Mouse (Mus musculus) left cerebral cortex, postnatal 36 days (tissue): ENCODE results near the gene Chrd. TPM values are rescaled to one million over a fixed set of nuclear protein-coding genes. Genes with fewer than 3 reads are reported as not detected.

Experiments used
- DNase-seq, 2 experiments: peaks; one replicate each; pipeline ENCODE4 v3.0.0; 2021 to 2022; ENCODE audit warnings: low spot score in 2 of 2, mixed read lengths in 1 of 2
- intact Hi-C: fragments of 180-260 bp; cut with DNase I; formaldehyde crosslinking; loops from one replicate; pipeline ENCODE4 v1.15.1; 2025
- total RNA-seq, 2 experiments: library from RNA; stranded (reverse); gene quantifications; 2 replicates each; pipeline ENCODE4 v1.2.3; 2021

Chrd gene
- total RNA-seq, 2 experiments from 2014 or later, result 33.6 to 46.4 TPM

GRCm38 (mm10) chr16:20726384-20726783 is 6.5 kb upstream of the Chrd start:
- no peak for DNase-seq
- intact Hi-C loops, result no loop called here

GRCm38 (mm10) chr16:20730293-20730711 is 2.6 kb upstream of the Chrd start:
- no peak for DNase-seq
- intact Hi-C loops, result no loop called here

DNA sequence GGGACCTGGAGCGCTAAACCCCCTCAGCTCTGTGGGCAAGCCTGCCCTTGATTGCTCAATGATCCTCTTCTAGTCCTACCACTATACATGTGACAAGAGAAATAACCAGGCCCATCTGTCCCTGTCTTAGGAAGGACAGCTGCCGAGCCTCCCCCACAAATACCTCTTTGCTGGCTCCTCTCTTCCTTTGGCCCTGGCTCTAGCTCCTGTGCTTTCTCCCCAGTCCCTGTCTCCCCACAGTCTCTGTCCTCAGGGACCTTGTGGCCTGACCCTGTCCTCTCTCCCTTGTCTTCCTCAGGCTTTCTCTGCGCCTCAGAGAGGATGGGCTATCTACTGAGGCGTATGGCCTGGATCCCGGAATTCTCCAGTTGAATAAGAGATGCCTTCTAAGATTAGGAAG is 1.2 kb upstream of the Chrd start:
- intact Hi-C loops, result no loop called here

GRCm38 (mm10) chr16:20732251-20732924 is 539 bp upstream of the Chrd start:
- intact Hi-C loops, result no loop called here
- peak in 1 of 2 experiments; percentile 42 for DNase-seq

More for the DNA sequence above, 1.2 kb upstream of the Chrd start:
- DNase-seq, result peak in 1 of 2 experiments; percentile 68

DNA sequence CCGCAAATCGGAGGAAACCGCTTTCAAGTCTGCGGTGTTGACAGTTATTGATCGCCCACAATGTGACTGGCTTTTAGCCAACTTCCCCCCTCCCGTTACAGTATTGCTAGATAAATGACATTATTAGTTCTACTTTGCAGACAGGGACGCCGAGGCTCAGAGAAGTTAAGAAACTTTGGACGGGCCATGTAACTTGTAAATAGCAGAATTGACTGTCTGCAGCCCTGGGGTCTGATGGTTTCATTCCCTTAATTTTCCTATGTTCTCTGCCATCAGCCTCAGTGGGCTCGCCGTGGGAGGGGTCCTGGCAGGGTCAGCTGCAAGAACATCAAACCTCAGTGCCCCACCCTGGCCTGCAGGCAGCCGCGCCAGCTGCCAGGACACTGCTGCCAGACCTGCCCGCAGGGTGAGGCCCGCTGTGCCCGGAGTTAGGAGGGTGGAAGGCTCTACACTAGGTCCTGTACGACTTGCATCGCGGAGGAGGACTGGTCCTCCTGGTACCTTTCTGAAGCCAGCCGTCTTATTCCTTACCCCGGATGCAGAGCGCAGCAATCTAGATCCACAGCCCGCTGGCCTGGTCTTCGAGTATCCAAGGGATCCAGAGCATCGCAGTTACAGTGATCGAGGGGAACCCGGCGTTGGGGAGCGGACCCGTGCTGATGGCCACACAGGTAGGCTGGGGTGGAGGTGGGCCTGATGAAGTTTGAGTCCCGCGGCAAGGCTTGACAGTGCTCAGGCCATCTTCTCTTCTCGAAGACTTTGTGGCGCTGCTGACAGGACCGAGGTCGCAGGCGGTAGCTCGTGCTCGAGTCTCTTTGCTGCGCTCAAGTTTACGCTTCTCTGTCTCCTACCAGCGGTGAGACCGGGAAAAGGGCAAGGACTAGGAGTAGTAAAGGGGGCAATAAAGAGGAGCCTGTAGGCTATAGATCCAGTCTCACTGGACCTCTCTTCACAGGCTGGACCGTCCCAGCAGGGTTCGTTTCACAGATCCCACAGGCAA is 1.1 kb downstream of the Chrd start, which contains the start of gene Thpo:
Gene Thpo (minus strand): TSS at position 781 of the 1,000 bp plus-strand sequence.
- intact Hi-C loops, result no loop called here
- no peak for DNase-seq

DNA sequence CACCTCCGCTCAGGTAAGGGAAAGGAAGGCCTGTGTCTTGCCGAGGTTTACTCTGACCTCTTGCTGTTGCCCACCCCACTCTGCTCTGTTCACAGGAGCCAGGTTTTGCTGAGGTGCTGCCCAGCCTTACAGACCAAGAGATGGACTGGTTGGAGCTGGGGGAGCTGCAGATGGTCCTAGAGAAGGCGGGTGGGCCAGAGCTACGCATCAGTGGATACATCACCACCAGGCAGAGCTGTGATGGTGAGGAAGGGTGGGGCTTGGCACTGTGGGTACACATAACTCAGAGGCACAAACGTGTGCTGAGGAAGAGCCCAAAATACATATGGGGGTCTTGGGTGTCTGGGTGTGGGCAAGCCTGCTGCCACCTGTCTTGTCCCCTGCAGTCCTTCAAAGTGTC is 2.7 kb downstream of the Chrd start:
- no peak for DNase-seq
- intact Hi-C loops, result no loop called here

GRCm38 (mm10) chr16:20736168-20736567 is 3.2 kb downstream of the Chrd start:
- no peak for DNase-seq
- intact Hi-C loops, result no loop called here

- intact Hi-C loops, result no loop called here
- DNase-seq, result no peak
These were observed 3.9 kb downstream of the Chrd start for GRCm38 (mm10) chr16:20736823-20737222.

GRCm38 (mm10) chr16:20739845-20740244 is 6.9 kb downstream of the Chrd start:
- DNase-seq, result no peak
- intact Hi-C loops, result no loop called here

- DNase-seq, result peak; percentile 83
- intact Hi-C loops, result no loop called here
These were observed 13.7 kb downstream of the Chrd start for GRCm38 (mm10) chr16:20746641-20747040.

DNA sequence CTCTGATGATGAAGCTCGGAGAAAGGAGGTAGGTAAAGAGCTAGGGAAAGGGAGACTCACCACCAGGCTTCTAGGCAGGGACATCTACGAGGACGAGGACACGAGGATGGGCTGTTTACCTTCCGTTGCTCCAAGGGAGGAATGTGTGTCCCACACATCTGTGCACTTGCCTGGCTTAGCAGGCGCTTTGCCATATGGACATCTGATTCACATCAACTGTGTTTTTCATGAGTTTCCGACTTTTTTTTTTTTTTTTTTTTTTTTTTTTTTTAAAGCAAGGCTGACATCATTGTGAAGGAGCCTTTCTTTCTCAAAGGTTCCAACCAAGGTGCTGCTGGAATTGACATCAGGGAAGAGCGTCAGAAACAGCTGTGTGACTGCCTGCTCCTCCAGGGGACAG is 17.6 kb downstream of the Chrd start:
- intact Hi-C loops, result no loop called here
- DNase-seq, result no peak

DNA sequence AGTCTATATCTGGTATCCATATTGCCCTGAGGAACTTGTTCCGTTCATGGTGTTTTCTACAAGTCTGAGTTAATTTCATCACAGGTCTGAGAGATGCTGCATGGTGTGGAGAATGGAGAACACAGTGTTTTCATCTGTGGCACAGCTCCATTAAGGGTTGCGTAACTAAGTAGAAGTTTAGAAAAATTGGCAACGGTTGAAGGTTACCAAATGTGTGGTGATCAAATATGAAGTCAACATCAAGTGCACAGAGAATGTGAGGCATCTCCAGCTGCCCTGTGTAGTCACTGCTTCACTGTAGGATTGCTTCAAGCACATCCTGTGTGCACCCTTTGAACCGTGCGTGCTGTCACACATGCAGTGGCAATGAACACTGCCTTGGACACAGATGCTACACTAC is 23.1 kb downstream of the Chrd start:
- intact Hi-C loops, result no loop called here
- no peak for DNase-seq

- intact Hi-C loops, result no loop called here
- DNase-seq, result no peak
These were observed 24.5 kb downstream of the Chrd start for GRCm38 (mm10) chr16:20757385-20757784.

- no peak for DNase-seq
- intact Hi-C loops, result loop anchor here (5.0 kb wide), 1 partner anchor 44 kb away; the partner anchor contains the start of genes Clcn2 and Polr2h
These were observed 28.8 kb downstream of the Chrd start for GRCm38 (mm10) chr16:20761681-20762080.

DNA sequence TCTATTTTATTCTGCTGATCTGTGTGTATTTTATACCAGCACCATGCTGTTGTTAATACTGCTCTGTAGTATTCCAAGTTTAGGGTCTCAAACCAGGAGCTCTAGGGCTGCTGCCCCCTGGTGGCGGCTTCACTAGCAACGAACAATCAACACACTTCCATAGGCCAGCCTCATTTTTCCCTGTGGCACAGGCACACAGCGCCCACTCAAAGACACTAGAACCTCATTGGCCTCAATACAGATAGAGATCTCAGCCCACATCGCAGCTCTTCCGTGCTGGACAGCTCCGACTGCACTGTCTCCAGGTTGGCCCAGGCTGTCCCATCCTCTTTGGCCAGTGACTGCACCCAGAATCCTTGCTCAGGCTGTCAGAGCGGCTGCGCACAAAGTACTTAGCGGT is 32.3 kb downstream of the Chrd start:
- no peak for DNase-seq
- intact Hi-C loops, result no loop called here

- intact Hi-C loops, result no loop called here
- no peak for DNase-seq
These were observed 42.1 kb downstream of the Chrd start for GRCm38 (mm10) chr16:20775021-20775420.

DNA sequence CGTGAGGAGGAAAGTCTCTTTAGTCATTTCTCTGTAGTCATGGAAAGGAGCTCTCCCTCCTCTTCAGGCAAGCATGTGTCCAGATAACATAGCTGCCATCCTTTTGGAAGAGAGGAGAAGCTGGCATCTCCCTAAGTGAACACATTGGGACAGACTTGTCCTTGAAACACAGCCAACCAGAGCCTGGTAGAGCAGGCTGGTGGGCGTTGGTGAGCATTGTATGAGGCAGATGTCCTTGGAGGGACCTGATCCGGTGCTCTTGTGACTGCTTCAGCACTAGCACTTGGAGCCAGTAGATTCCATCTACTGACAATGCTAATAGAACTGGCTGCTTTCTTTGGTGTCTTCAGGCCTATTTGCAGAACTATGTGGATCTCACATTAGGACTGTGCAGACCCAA is 46.9 kb downstream of the Chrd start:
- DNase-seq, result peak in 1 of 2 experiments; percentile 8
- intact Hi-C loops, result no loop called here

DNA sequence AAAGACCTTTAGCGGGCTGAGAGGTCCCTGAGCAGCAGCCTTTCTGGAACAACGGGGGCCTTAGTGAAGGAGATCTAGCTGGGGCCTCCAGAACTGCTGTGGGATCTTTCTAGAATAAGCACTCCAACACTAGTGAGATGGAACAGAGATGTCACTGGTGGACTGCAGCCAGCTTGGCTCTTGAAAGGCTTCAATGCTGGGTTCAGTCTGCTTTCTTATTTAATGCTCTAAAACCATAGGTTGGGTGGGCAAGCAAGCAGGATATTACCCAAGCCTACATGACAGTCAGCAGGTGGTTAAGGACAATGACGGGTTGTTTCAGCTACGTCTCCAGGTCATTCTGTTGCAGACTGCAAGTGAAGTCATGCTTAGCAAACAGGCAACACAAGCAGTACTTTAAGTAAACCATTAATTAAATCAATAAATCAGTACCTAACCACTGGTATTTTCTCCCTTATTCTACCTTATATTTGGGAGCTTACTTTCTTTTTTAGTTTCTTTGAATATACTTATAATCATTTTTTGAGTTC is 48.2 kb downstream of the Chrd start:
- no peak for DNase-seq
- intact Hi-C loops, result no loop called here

GRCm38 (mm10) chr16:20783891-20784290 is 51.0 kb downstream of the Chrd start:
- intact Hi-C loops, result no loop called here
- DNase-seq, result no peak

DNA sequence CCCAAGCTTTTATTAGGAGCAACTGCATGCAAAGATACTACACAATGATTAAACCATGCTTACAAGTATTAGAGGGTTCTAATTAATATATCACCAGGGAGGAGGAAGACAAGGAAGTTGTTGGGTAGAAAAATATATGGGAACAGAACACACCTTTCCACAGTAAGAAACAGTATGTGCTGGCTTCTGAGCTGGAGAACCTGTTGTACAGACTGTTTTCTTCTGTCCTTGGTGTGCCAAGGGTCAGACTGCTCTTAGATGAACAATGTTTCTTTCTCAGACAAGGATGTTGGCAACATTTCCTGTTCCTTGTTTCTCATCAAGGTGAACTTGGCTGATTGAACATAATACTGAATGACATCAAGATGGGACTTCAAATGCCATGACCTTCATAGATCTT is 51.8 kb downstream of the Chrd start:
- intact Hi-C loops, result no loop called here
- DNase-seq, result no peak
